ENCODE assay signal across 8 mouse cellular contexts in genomic region chr5:140611611-140612185, GRCm38 (mm10). TPM values are rescaled to one million over a fixed set of nuclear protein-coding genes. Genes with fewer than 3 reads are reported as not detected.
DNase-seq lines count a peak whose midpoint lies in the region; ATAC-seq and TF ChIP-seq lines count a peak whose summit lies in the region.
"Had no signal": no experiment of that assay in that cellular context is flagged by ENCODE, and none has a peak within 500 bp of the region (broad histone marks: within the 10 kb centered on the region; RNA-seq: fewer than 3 reads in every experiment).

No protein-coding gene starts in this region.

- H3K9ac ChIP-seq in ES-Bruce4 (ENCODE audit: low read depth, poor library complexity, severe bottlenecking) = no peak overlapping the region
- H3K9ac ChIP-seq in forebrain, embryonic 15.5 days (replicated peaks) = peak overlapping the region; percentile 44
- H3K9ac ChIP-seq in liver, embryonic 15.5 days = no peak overlapping the region
- H3K9ac ChIP-seq in stomach, embryonic 15.5 days = no peak overlapping the region

- no peaks in the 10 kb centered on the region for H3K9me3 ChIP-seq in ES-Bruce4 (replicated peaks; ENCODE audit: control insufficient read depth, insufficient read depth, low read length, poor library complexity, severe bottlenecking)
- no peaks in the 10 kb centered on the region for H3K9me3 ChIP-seq in forebrain, embryonic 15.5 days
- no peaks in the 10 kb centered on the region for H3K9me3 ChIP-seq in liver, embryonic 15.5 days (replicated peaks)
- H3K9me3 ChIP-seq in stomach, embryonic 15.5 days = no peaks in the 10 kb centered on the region

- H3K36me3 ChIP-seq in ES-Bruce4 (ENCODE audit: control insufficient read depth, insufficient read depth, low read length, poor library complexity, severe bottlenecking) = no peaks in the 10 kb centered on the region
- no peaks in the 10 kb centered on the region for H3K36me3 ChIP-seq in forebrain, embryonic 15.5 days
- H3K36me3 ChIP-seq in liver, embryonic 15.5 days (replicated peaks) = peaks cover 45% of the 10 kb centered on the region
- peaks cover 18% of the 10 kb centered on the region for H3K36me3 ChIP-seq in stomach, embryonic 15.5 days

- H3K27me3 ChIP-seq in ES-Bruce4 (ENCODE audit: control insufficient read depth, insufficient read depth, low read length, poor library complexity, severe bottlenecking) = peaks cover 2% of the 10 kb centered on the region; the same call in 1 of the 2 replicates
- H3K27me3 ChIP-seq in forebrain, embryonic 15.5 days = no peaks in the 10 kb centered on the region
- H3K27me3 ChIP-seq in liver, embryonic 15.5 days = peaks cover 56% of the 10 kb centered on the region
- no peaks in the 10 kb centered on the region for H3K27me3 ChIP-seq in stomach, embryonic 15.5 days (replicated peaks)

- peak overlapping the region; percentile 17; the same call in 1 of the 2 replicates for H3K4me3 ChIP-seq in ES-Bruce4 (ENCODE audit: low read depth, low read length)
- peak overlapping the region; percentile 62 for H3K4me3 ChIP-seq in forebrain, embryonic 15.5 days
- peak overlapping the region; percentile 75 for H3K4me3 ChIP-seq in liver, embryonic 15.5 days (replicated peaks)
- peak overlapping the region; percentile 70 for H3K4me3 ChIP-seq in stomach, embryonic 15.5 days (replicated peaks)

- H3K4me2 ChIP-seq in forebrain, embryonic 15.5 days (replicated peaks) = peak overlapping the region; percentile 98
- H3K4me2 ChIP-seq in liver, embryonic 15.5 days = peak overlapping the region; percentile 97
- H3K4me2 ChIP-seq in stomach, embryonic 15.5 days = peak overlapping the region; percentile 83

- peak; percentile 21 for ATAC-seq in forebrain, embryonic 15.5 days (replicated peaks)
- no peak for ATAC-seq in liver, embryonic 15.5 days (ENCODE audit: insufficient read depth)
- no peak; the same call in 1 of the 2 replicates for ATAC-seq in stomach, embryonic 15.5 days (ENCODE audit: insufficient read depth, low FRiP score, low read depth)

- DNase-seq in 3T3-L1 (ENCODE audit: low read depth, low spot score) = peak; percentile 69
- DNase-seq in frontal cortex, postnatal 36 days (ENCODE audit: low spot score in 2 of 2) = no peak
- DNase-seq in urinary bladder, adult 2 months (ENCODE audit: low spot score) = no peak

- TF ChIP-seq CTCF in ES-Bruce4 (IDR thresholded peaks at IDR 0.05; ENCODE audit: low read depth, low read length) = no peak

- H3K4me1 ChIP-seq in ES-Bruce4 (ENCODE audit: control insufficient read depth, insufficient read depth, low read length) = peaks cover 4% of the 10 kb centered on the region
- H3K4me1 ChIP-seq in forebrain, embryonic 15.5 days = peaks cover 63% of the 10 kb centered on the region
- H3K4me1 ChIP-seq in liver, embryonic 15.5 days (replicated peaks) = peaks cover 97% of the 10 kb centered on the region
- peaks cover 63% of the 10 kb centered on the region for H3K4me1 ChIP-seq in stomach, embryonic 15.5 days

- 3% methylated on average over 15 of the region's 15 CpGs for WGBS in forebrain, embryonic 15.5 days
- 62% methylated on average over 15 of the region's 15 CpGs for WGBS in liver, embryonic 15.5 days (ENCODE audit: insufficient replicate concordance)
- WGBS in stomach, embryonic 15.5 days = 32% methylated on average over 15 of the region's 15 CpGs

- peak; percentile 94 for TF ChIP-seq EP300 in ES-Bruce4 (IDR thresholded peaks at IDR 0.05; ENCODE audit: insufficient read depth, low read depth, low read length)

- TF ChIP-seq POLR2A in ES-Bruce4 (IDR thresholded peaks at IDR 0.05; ENCODE audit: insufficient read depth, low read length) = no peak

- H3K27ac ChIP-seq in ES-Bruce4 (ENCODE audit: insufficient read depth, low read length) = peak overlapping the region; percentile 39
- H3K27ac ChIP-seq in forebrain, embryonic 15.5 days (replicated peaks) = peak overlapping the region; percentile 93
- H3K27ac ChIP-seq in liver, embryonic 15.5 days (replicated peaks) = peak overlapping the region; percentile 80; the same call in 1 of the 2 replicates
- peak overlapping the region; percentile 97 for H3K27ac ChIP-seq in stomach, embryonic 15.5 days

RNA-seq across cellular contexts. Expression of gene Lfng, which starts 4.6 kb away (rescaled TPM):
- polyA plus RNA-seq in ES-Bruce4 (2011; ENCODE audit: insufficient read depth, insufficient read length, low read depth, missing spikeins) = 4.1 and 4.4 TPM in 2 replicates
- polyA plus RNA-seq in forebrain, embryonic 15.5 days (2015; fragmentation: Nextera tagmentation; extraction: Ambion mirVana) = 25.7 and 28.8 TPM in 2 replicates
- polyA plus RNA-seq in liver, embryonic 15.5 days (2015; fragmentation: Nextera tagmentation; extraction: Ambion mirVana) = 11.0 and 12.9 TPM in 2 replicates
- polyA plus RNA-seq in stomach, embryonic 15.5 days (2015; fragmentation: Nextera tagmentation; extraction: Ambion mirVana) = 24.5 and 25.6 TPM in 2 replicates
- polyA plus RNA-seq in urinary bladder, adult 2 months (2012; rRNA removed) = 20.6 and 23.6 TPM in 2 replicates

RNA-seq across cellular contexts. Expression of gene Ttyh3, which starts 37.1 kb away (rescaled TPM):
- polyA plus RNA-seq in ES-Bruce4 (2011; ENCODE audit: insufficient read depth, insufficient read length, low read depth, missing spikeins) = 19.1 and 21.4 TPM in 2 replicates
- polyA plus RNA-seq in forebrain, embryonic 15.5 days (2015; fragmentation: Nextera tagmentation; extraction: Ambion mirVana) = 78.9 and 85.5 TPM in 2 replicates
- 6.7 and 7.6 TPM in 2 replicates for polyA plus RNA-seq in liver, embryonic 15.5 days (2015; fragmentation: Nextera tagmentation; extraction: Ambion mirVana)
- polyA plus RNA-seq in stomach, embryonic 15.5 days (2015; fragmentation: Nextera tagmentation; extraction: Ambion mirVana) = 31.9 and 38.0 TPM in 2 replicates
- polyA plus RNA-seq in urinary bladder, adult 2 months (2012; rRNA removed) = 11.7 and 24.4 TPM in 2 replicates

RNA-seq across cellular contexts. Expression of gene Grifin, which starts 46.8 kb away (rescaled TPM):
- polyA plus RNA-seq in ES-Bruce4 (2011; ENCODE audit: insufficient read depth, insufficient read length, low read depth, missing spikeins) = not detected in 2 replicates
- 0.33 TPM in 1 of 2 replicates, not detected in the other for polyA plus RNA-seq in forebrain, embryonic 15.5 days (2015; fragmentation: Nextera tagmentation; extraction: Ambion mirVana)
- polyA plus RNA-seq in liver, embryonic 15.5 days (2015; fragmentation: Nextera tagmentation; extraction: Ambion mirVana) = 1.4 and 1.9 TPM in 2 replicates
- polyA plus RNA-seq in stomach, embryonic 15.5 days (2015; fragmentation: Nextera tagmentation; extraction: Ambion mirVana) = 0.23 and 0.39 TPM in 2 replicates
- not detected in 2 replicates for polyA plus RNA-seq in urinary bladder, adult 2 months (2012; rRNA removed)
- polyA plus RNA-seq: testis, adult 2 months had no signal

Comparison
In these comparisons a context has a peak if more than half of its experiments do, and no peak if none do; other contexts are left out.
1. H3K27ac ChIP-seq: peak in every context shown above with its lines; median percentile 97 in stomach, embryonic 15.5 days; 93 in forebrain, embryonic 15.5 days; 80 in liver, embryonic 15.5 days; 39 in ES-Bruce4.
2. H3K4me3 ChIP-seq: peak in every context shown above with its lines; median percentile 75 in liver, embryonic 15.5 days; 70 in stomach, embryonic 15.5 days; 62 in forebrain, embryonic 15.5 days; 17 in ES-Bruce4.